Mouse (Mus musculus): ENCODE data around the gene Lsm4. TPM values are rescaled to one million over a fixed set of nuclear protein-coding genes. Genes with fewer than 3 reads are reported as not detected.

The Lsm4 gene
- total RNA-seq, 2 experiments from 2014 or later: 62.9 to 63.5 TPM

DNA sequence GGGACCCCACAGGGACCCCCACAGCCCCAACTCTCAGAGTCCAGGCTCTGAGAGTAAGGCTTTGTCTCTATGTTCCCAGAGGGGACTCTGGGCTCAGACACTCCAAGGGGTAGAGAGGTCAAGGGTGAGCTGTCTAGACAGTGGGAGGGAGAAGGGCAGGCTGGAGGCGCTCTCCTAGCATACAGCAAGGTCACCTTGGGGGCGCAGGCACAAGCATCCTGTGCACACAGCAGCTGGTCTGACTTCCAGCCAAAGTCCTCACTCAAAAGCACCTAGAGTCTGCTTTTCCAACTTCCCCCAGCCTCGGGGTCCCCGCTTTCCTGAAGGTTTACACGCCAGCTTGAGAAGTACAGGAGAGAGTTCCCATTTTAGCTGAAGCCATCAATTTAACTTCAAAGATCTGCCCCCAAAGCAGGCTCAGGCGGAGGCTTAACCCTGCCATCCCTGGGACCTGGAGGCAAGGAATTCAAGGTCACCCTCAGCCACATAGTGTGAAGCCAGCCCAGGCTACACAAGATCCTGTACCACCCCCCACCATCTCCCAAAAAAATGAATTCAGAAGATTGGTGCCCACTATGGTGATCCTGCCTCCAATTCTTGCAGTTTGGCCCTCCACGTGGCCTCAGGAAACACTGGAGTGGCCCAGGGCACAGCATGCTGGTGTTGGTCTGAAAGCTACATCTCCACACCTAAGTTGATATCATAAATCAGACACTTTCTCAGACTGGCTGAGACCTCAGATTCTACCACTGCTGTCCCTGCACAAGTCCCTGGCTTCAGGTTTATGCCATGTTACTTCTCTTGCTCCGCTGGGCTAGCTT, 25.5 kb upstream of the Lsm4 start:
- intact Hi-C loops (cut with DNase I): no loop called here
- no peak for DNase-seq (ENCODE audit: low spot score in 2 of 2)

GRCm38 (mm10) chr8:70648164-70648442, 24.9 kb upstream of the Lsm4 start:
- no peak for DNase-seq (ENCODE audit: low spot score in 2 of 2)
- intact Hi-C loops (cut with DNase I): no loop called here

- intact Hi-C loops (cut with DNase I): no loop called here
Measured at GRCm38 (mm10) chr8:70648921-70649320, 24.1 kb upstream of the Lsm4 start.

GRCm38 (mm10) chr8:70649324-70649723, 23.7 kb upstream of the Lsm4 start:
- DNase-seq (ENCODE audit: low spot score in 2 of 2): no peak
- intact Hi-C loops (cut with DNase I): no loop called here

More at GRCm38 (mm10) chr8:70648921-70649320, 24.1 kb upstream of the Lsm4 start:
- DNase-seq (ENCODE audit: low spot score in 2 of 2): no peak

DNA sequence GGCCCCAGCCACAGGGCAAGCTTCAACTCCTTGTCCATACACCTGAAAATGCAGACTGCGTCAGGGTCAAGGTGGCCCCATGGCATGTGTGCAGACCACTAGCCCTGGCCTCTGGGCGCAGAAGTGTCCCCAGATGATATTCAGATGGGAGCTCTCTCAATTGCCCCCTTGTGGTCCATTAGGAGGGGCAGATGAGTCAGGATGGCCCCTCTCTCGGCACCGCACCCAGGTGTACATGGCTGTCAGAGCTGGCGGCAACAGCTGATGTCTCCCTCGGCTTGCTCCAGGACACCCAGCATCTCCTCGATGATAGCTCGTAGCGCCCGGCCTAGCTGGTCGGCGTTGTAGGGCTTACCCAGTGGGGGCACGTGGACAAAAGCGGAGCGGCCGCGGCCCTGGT, 22.7 kb upstream of the Lsm4 start:
- DNase-seq (ENCODE audit: low spot score in 2 of 2): no peak
- intact Hi-C loops (cut with DNase I): no loop called here

DNA sequence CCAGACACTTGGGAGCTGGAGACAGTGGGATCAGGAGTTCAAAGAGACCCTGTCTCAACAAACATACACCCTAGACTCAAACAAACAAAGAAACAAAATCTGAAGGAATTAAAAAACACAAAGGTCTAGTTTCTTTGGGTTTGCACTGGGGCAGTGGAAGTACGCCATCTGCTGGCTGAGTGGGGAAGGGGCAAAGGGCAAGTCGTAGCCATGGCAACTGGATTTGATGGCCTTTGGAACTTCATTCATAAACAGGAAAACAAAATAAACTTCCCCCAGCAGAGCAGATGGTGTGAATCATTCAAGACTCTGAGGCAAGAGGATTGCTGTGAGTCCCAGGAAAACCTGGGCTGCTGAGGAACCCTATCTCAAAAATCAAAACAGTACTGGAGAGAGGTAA, 19.8 kb upstream of the Lsm4 start:
- DNase-seq (ENCODE audit: low spot score in 2 of 2): no peak
- intact Hi-C loops (cut with DNase I): no loop called here

GRCm38 (mm10) chr8:70654121-70654520, 18.9 kb upstream of the Lsm4 start:
- intact Hi-C loops (cut with DNase I): no loop called here
- no peak for DNase-seq (ENCODE audit: low spot score in 2 of 2)

DNA sequence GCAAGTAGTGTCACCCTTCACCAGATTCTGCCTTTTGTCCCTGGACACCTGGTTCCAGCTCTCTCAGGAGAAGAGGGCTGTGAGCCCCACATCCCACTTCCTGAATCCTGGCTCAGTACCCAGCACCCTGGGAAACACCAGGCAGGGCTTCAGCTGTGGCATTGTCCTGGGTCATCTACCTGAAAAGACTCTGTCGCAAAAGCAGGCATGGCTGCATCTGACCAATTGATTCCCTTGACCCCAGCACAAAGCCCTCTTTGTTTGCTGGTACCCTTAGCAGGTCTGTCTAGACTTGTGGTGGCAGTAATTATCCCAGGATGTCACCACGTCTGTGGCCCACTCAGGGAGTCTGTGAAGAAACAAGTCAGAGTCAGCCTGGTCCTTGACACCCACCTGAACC, 17.6 kb upstream of the Lsm4 start:
- no peak for DNase-seq (ENCODE audit: low spot score in 2 of 2)
- intact Hi-C loops (cut with DNase I): no loop called here

DNA sequence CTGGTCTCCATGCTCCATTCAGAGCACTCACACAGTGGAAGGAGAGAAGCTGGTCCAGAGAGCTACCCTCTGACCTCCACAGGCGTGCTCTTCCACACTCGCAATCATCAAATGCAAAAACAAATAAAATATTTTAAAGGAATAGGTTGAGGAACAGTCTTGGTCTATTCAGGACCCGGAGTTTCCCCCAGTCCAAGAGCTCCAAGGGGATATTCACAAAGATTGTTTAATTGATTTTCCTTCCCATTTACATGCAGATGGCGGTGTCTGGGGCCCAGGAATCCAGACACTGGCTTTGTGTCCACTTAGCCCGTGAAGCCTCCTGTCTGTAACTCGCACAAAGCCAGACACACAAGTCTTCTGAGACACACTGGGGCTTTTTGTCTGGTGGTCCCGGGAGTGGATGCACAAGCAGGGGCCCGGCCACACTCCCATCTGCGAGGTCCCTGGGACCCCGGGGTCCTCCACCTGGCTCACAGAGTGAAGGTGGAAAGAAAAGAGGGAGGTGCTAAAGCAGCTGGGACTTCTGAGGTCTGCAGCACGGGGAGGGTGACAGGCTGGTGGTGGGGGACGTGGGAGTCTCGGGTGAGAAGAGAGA, 16.8 kb upstream of the Lsm4 start:
- DNase-seq (ENCODE audit: low spot score in 2 of 2): no peak
- intact Hi-C loops (cut with DNase I): no loop called here

DNA sequence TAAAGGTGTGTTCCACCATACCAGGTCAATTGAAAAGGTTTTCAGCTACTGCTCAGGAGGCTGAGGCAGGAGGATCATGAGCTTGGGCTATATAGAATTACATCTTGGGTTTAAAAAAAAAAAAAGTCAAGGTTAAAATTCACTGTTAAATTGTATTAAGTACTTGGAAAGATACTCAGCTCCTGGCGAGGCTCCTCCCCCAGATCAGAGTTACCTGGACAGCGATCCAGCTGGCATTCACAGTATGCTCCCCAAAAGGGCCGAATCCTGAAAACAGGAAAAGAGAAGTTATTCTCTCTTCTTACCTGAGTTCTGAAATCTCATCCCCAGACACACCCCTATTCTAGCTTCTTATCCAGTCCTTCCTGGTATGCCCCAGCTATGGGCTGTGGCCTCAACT, 15.8 kb upstream of the Lsm4 start:
- no peak for DNase-seq (ENCODE audit: low spot score in 2 of 2)
- intact Hi-C loops (cut with DNase I): no loop called here

DNA sequence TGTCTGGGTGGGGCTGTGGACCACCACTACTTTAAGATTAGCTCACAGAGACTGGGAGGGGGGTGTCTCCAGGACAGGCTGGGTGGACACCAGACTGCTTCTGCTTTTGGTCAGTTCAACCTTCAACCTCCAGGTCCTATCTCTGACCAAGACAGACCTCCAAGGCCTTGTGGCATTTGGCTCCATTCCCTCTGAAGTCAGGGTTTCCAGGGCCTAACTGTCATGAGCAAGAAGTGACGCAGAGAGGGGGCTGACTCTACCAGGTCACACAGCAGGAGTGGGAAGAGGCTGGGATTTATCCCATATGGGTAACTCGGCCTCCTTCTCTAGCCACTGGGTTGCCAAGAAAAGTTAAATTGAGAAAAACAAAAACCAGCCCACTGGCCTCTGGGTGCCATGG, 15.3 kb upstream of the Lsm4 start:
- intact Hi-C loops (cut with DNase I): no loop called here
- no peak for DNase-seq (ENCODE audit: low spot score in 2 of 2)

- intact Hi-C loops (cut with DNase I): no loop called here
- no peak for DNase-seq (ENCODE audit: low spot score in 2 of 2)
Measured at GRCm38 (mm10) chr8:70658897-70659603, 14.0 kb upstream of the Lsm4 start.

GRCm38 (mm10) chr8:70659604-70660272, 13.3 kb upstream of the Lsm4 start:
- intact Hi-C loops (cut with DNase I): loop anchor here (10.0 kb wide), 1 partner anchor 45 kb away; the partner anchor contains the start of gene Lrrc25
- DNase-seq (ENCODE audit: low spot score in 2 of 2): peak; percentile 67 to 74

GRCm38 (mm10) chr8:70660273-70660725, 12.7 kb upstream of the Lsm4 start, which contains the start of gene Pgpep1:
Pgpep1 (minus strand) TSS chr8:70660388.
- DNase-seq (ENCODE audit: low spot score in 2 of 2): no peak
- intact Hi-C loops (cut with DNase I): loop anchor here (10.0 kb wide), 1 partner anchor 45 kb away; the partner anchor contains the start of gene Lrrc25

- DNase-seq (ENCODE audit: low spot score in 2 of 2): no peak
- intact Hi-C loops (cut with DNase I): loop anchor here (10.0 kb wide), 1 partner anchor 49 kb away; the partner anchor contains the start of gene Lrrc25
Measured at GRCm38 (mm10) chr8:70663691-70664090, 9.4 kb upstream of the Lsm4 start.

GRCm38 (mm10) chr8:70664631-70665030, 8.4 kb upstream of the Lsm4 start:
- intact Hi-C loops (cut with DNase I): loop anchor here (10.0 kb wide), 1 partner anchor 50 kb away; the partner anchor contains the start of gene Lrrc25
- DNase-seq (ENCODE audit: low spot score in 2 of 2): no peak

DNA sequence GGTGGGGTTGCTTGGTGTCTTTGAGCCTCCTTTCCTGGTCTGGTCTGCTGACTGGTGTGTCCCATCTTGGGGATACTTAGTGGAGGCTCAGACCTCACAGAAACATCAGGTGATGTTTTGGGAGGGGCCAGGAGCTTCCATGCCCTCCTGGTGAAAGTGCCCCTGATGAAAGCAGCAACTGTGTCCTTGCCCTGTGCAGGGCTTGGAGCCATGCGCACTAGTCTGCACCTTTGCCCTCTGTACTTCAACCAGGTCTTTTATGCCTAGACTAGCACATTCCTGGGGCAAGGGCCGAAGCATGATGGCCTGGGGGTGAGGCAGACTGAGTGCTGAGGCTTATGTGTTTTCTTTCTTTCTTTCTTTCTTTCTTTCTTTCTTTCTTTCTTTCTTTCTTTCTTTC, 7.4 kb upstream of the Lsm4 start:
- intact Hi-C loops (cut with DNase I): loop anchor here (10.0 kb wide), 1 partner anchor 51 kb away; the partner anchor contains the start of gene Lrrc25
- no peak for DNase-seq (ENCODE audit: low spot score in 2 of 2)

DNA sequence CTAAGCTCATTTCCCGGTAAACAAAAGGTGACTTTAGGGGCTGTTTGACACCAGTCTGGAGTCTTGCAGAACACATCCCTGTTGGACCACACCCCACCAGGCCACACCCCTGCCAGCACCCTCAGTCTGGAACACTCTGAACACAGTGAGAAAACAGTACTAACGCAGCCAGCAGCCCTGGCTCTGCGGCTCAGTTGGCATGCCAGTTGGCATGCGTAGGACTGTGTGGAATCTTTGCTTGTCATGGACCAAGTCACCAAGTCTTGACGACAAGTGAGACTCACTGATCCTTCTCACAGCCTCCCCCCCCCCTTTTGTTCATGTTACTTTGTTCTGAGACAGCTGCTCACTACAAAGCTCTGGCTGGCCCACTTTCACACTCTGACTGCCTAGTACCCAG, 6.0 kb upstream of the Lsm4 start:
- intact Hi-C loops (cut with DNase I): loop anchor here (2.0 to 10.0 kb wide), 2 partner anchors 38 to 52 kb away; partner anchors contain the start of gene Lrrc25
- DNase-seq (ENCODE audit: low spot score in 2 of 2): peak in 1 of 2 experiments; percentile 78

DNA sequence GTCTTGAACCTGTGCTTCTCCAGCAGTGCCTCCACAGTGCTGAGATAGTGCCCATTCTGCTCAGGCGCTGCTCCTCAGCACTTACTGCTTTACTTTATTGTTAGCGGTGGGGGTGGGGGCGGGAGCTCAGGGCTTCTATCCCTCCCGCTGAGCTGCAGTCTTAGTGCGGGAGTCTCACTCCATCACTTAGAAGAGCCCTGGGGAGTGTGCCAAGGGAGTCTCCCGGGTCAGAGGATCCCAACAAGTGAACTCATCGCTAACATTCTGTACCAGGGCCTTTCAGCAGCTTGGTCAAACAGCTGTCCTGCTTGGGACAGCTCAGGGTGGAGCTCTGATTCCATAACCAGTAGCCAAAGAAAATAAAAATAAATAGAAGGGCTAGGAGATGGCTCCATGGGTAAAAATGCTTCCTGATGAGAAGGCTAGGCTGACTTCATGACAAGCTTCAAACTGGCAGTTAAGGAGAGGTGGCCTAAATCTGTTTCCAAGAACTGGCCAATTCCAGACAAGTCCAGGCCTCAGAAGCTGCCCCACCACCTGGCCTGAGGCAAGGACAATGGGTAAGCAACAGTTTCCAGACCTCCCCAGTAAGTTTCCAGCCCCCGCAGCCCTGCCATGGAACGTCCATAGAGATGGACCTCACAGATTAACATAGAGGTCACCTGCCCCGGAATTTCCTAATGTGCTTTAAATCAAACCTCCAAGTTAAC, 1.3 kb upstream of the Lsm4 start:
- no peak for DNase-seq (ENCODE audit: low spot score in 2 of 2)
- intact Hi-C loops (cut with DNase I): no loop called here

Measured in left cerebral cortex, postnatal 25 days (tissue).